Mouse (Mus musculus): Measurements from ENCODE around the gene Gm17359.

DNA sequence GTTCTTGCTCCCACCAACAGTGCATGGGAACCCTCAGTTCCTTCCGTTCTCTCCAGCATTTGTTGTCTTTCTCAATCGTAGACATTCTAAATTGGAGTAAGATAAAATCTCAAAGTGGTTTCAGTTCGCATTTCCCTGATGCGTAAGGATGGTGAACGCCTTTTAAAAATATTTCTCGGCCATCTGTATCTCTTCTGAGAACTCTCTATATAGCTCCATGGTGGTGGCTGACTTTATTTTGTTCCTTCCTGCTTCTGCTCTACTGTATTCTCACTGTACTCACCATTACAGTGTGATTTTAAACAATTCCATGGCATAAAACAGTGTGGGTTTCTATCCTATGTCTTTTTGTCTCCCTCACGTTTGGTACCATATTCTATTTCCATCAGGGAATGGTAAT is 26.3 kb upstream of the Gm17359 start:
- no peak for TF ChIP-seq CTCF (IDR thresholded peaks at IDR 0.05; ENCODE audit: borderline replicate concordance, extremely low read depth, insufficient read depth, insufficient read length)
- TF ChIP-seq POLR2A (IDR thresholded peaks at IDR 0.05; ENCODE audit: borderline replicate concordance, extremely low read depth, insufficient read depth, insufficient read length, poor library complexity, severe bottlenecking), result no peak

Measured in brain, embryonic 14.5 days (tissue).